Mouse (Mus musculus): Measurements from ENCODE around the gene Mtmr3. TPM values are rescaled to one million over a fixed set of nuclear protein-coding genes. Genes with fewer than 3 reads are reported as not detected.
A peak's percentile ranks its signal among the peaks of the same experiment; 100 is the strongest.

Gene Mtmr3
- polyA plus RNA-seq, 1 experiment from 2014 or later = 22.0 TPM

GRCm38 (mm10) chr11:4636782-4637342 is 42.2 kb upstream of the Mtmr3 start:
- H3K27ac ChIP-seq (ENCODE audit: low read length) = peak overlapping the region; percentile 85
- DNase-seq (ENCODE audit: low spot score) = no peak
- peaks cover 16% of the 10 kb centered on the region; the same call in 1 of the 2 replicates for H3K4me1 ChIP-seq (ENCODE audit: insufficient read depth, low read depth, low read length)
- no peaks in the 10 kb centered on the region for H3K27me3 ChIP-seq (replicated peaks; ENCODE audit: insufficient read depth, low read length)
- TF ChIP-seq EP300 (IDR thresholded peaks at IDR 0.05) (no peak; the same call in 1 of the 2 replicates), CTCF (IDR thresholded peaks at IDR 0.05) (no peak)
- H3K36me3 ChIP-seq (ENCODE audit: insufficient read depth, low read length) = no peaks in the 10 kb centered on the region
- no peak for ATAC-seq
- H3K9me3 ChIP-seq (ENCODE audit: low read length) = no peaks in the 10 kb centered on the region
- H3K4me2 ChIP-seq (replicated peaks; ENCODE audit: low read depth, low read length) = peak overlapping the region; percentile 77
- H3K4me3 ChIP-seq (ENCODE audit: low read depth, low read length) = peak overlapping the region; percentile 74
- 48% methylated on average over 5 of the region's 5 CpGs for WGBS
- no peak overlapping the region for H3K9ac ChIP-seq (replicated peaks; ENCODE audit: low read depth)

- TF ChIP-seq EP300 (IDR thresholded peaks at IDR 0.05) = no peak
- TF ChIP-seq CTCF (IDR thresholded peaks at IDR 0.05) = no peak
- Histone ChIP-seq H3K4me2 (replicated peaks; ENCODE audit: low read depth, low read length) (no peak overlapping the region), H3K36me3 (ENCODE audit: insufficient read depth, low read length) (no peaks in the 10 kb centered on the region), H3K4me1 (ENCODE audit: insufficient read depth, low read depth, low read length) (peaks cover 22% of the 10 kb centered on the region; the same call in 1 of the 2 replicates), H3K9ac (replicated peaks; ENCODE audit: low read depth) (no peak overlapping the region), H3K4me3 (ENCODE audit: low read depth, low read length) (no peak overlapping the region), H3K27me3 (replicated peaks; ENCODE audit: insufficient read depth, low read length) (no peaks in the 10 kb centered on the region), H3K9me3 (ENCODE audit: low read length) (no peaks in the 10 kb centered on the region), H3K27ac (ENCODE audit: low read length) (no peak overlapping the region)
- 54% methylated on average over 5 of the region's 5 CpGs for WGBS
- ATAC-seq (no peak), DNase-seq (ENCODE audit: low spot score) (no peak)
Measured at GRCm38 (mm10) chr11:4634395-4634794, 39.7 kb upstream of the Mtmr3 start.

- WGBS = 20% methylated on average over 2 of the region's 2 CpGs
- TF ChIP-seq CTCF (IDR thresholded peaks at IDR 0.05) = no peak
Measured at GRCm38 (mm10) chr11:4633420-4633819, 38.8 kb upstream of the Mtmr3 start.

DNA sequence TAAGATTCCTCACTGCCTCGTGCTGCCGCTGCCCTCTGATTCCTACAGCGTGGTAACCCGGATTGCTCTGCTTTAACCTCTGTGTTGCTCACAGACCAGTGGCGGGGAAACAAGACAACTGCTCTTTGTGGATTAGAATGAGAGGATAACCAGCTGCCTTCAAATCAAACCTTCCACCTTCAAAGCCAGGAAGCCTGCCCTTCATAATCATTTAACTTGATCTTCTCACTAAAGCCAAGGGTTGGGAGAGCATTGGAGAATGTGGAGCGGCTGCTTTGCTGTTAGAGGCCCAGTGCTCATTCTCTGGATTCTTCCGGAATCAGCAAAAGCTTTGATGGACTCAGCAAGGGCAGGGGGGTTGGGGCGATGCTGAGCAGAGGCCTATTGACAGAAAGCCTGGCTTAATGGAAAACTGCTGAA is 35.2 kb upstream of the Mtmr3 start:
- H3K9me3 ChIP-seq (ENCODE audit: low read length) = no peaks in the 10 kb centered on the region
- H3K4me2 ChIP-seq (replicated peaks; ENCODE audit: low read depth, low read length) = no peak overlapping the region
- H3K36me3 ChIP-seq (ENCODE audit: insufficient read depth, low read length) = no peaks in the 10 kb centered on the region
- 19% methylated on average over 8 of the region's 8 CpGs for WGBS
- H3K27me3 ChIP-seq (replicated peaks; ENCODE audit: insufficient read depth, low read length) = no peaks in the 10 kb centered on the region
- H3K4me1 ChIP-seq (ENCODE audit: insufficient read depth, low read depth, low read length) = 0 out of 2 replicates have a peak, but pooled peaks cover 9% of the 10 kb centered on the region
- peak; percentile 69 for ATAC-seq
- H3K9ac ChIP-seq (replicated peaks; ENCODE audit: low read depth) = no peak overlapping the region
- TF ChIP-seq CTCF (IDR thresholded peaks at IDR 0.05) (no peak), EP300 (IDR thresholded peaks at IDR 0.05) (no peak)
- H3K4me3 ChIP-seq (ENCODE audit: low read depth, low read length) = no peak overlapping the region
- DNase-seq (ENCODE audit: low spot score) = peak; percentile 57
- H3K27ac ChIP-seq (ENCODE audit: low read length) = peak overlapping the region; percentile 55; the same call in 1 of the 2 replicates

More at GRCm38 (mm10) chr11:4633420-4633819, 38.8 kb upstream of the Mtmr3 start:
- Histone ChIP-seq H3K9me3 (ENCODE audit: low read length) (no peaks in the 10 kb centered on the region), H3K27me3 (replicated peaks; ENCODE audit: insufficient read depth, low read length) (no peaks in the 10 kb centered on the region), H3K4me2 (replicated peaks; ENCODE audit: low read depth, low read length) (no peak overlapping the region), H3K36me3 (ENCODE audit: insufficient read depth, low read length) (no peaks in the 10 kb centered on the region), H3K4me1 (ENCODE audit: insufficient read depth, low read depth, low read length) (peaks cover 12% of the 10 kb centered on the region; the same call in 1 of the 2 replicates), H3K9ac (replicated peaks; ENCODE audit: low read depth) (no peak overlapping the region), H3K27ac (ENCODE audit: low read length) (no peak overlapping the region), H3K4me3 (ENCODE audit: low read depth, low read length) (no peak overlapping the region)
- DNase-seq (ENCODE audit: low spot score) (peak; percentile 37), ATAC-seq (no peak)

- Histone ChIP-seq H3K9me3 (ENCODE audit: low read length) (no peaks in the 10 kb centered on the region), H3K36me3 (ENCODE audit: insufficient read depth, low read length) (no peaks in the 10 kb centered on the region), H3K9ac (replicated peaks; ENCODE audit: low read depth) (no peak overlapping the region), H3K27ac (ENCODE audit: low read length) (no peak overlapping the region), H3K4me2 (replicated peaks; ENCODE audit: low read depth, low read length) (no peak overlapping the region), H3K27me3 (replicated peaks; ENCODE audit: insufficient read depth, low read length) (no peaks in the 10 kb centered on the region), H3K4me3 (ENCODE audit: low read depth, low read length) (no peak overlapping the region), H3K4me1 (ENCODE audit: insufficient read depth, low read depth, low read length) (0 out of 2 replicates have a peak, but pooled peaks cover 9% of the 10 kb centered on the region)
- no peak for DNase-seq (ENCODE audit: low spot score)
- 63% methylated on average over 7 of the region's 7 CpGs for WGBS
- TF ChIP-seq CTCF (IDR thresholded peaks at IDR 0.05) = no peak
- no peak for TF ChIP-seq EP300 (IDR thresholded peaks at IDR 0.05)
- no peak for ATAC-seq
Measured at GRCm38 (mm10) chr11:4627636-4628035, 33.0 kb upstream of the Mtmr3 start.

- TF ChIP-seq CTCF (IDR thresholded peaks at IDR 0.05) (no peak), EP300 (IDR thresholded peaks at IDR 0.05) (no peak)
- Histone ChIP-seq H3K27me3 (replicated peaks; ENCODE audit: insufficient read depth, low read length) (no peaks in the 10 kb centered on the region), H3K4me3 (ENCODE audit: low read depth, low read length) (no peak overlapping the region), H3K4me2 (replicated peaks; ENCODE audit: low read depth, low read length) (no peak overlapping the region), H3K36me3 (ENCODE audit: insufficient read depth, low read length) (no peaks in the 10 kb centered on the region), H3K27ac (ENCODE audit: low read length) (no peak overlapping the region), H3K9me3 (ENCODE audit: low read length) (no peaks in the 10 kb centered on the region), H3K9ac (replicated peaks; ENCODE audit: low read depth) (no peak overlapping the region), H3K4me1 (ENCODE audit: insufficient read depth, low read depth, low read length) (0 out of 2 replicates have a peak, but pooled peaks cover 9% of the 10 kb centered on the region)
- ATAC-seq (no peak), DNase-seq (ENCODE audit: low spot score) (no peak)
- 67% methylated on average over 7 of the region's 7 CpGs for WGBS
Measured at GRCm38 (mm10) chr11:4625931-4626330, 31.3 kb upstream of the Mtmr3 start.
